Mouse (Mus musculus) testis, adult 10 weeks (tissue): ENCODE measurements around the gene Stra8. TPM values are rescaled to one million over a fixed set of nuclear protein-coding genes. Genes with fewer than 3 reads are reported as not detected.

Source experiments
- polyA plus RNA-seq: library from polyadenylated mRNA; stranded (reverse); fragments of 350-450 nt; fragmentation: Illumina TruSeq; extraction: RNeasy Lipid Tissue Mini Kit (QIAGEN cat#74804); gene quantifications from one replicate; pipeline ENCODE4 v1.2.3, GENCODE M21; 2014; ENCODE audit warnings: low read depth, low replicate concordance

Stra8 gene
- 28.0 TPM for polyA plus RNA-seq

GRCm38 (mm10) chr6:34919956-34920355, at the start of gene Stra8:
Stra8 (plus strand) TSS chr6:34920163.

GRCm38 (mm10) chr6:34877509-34878321, 42.2 kb upstream of the Stra8 start, which contains the start of gene Cyren:
Cyren (minus strand) TSS chr6:34878060.

GRCm38 (mm10) chr6:34910371-34911219, 9.4 kb upstream of the Stra8 start, which contains the start of gene Wdr91:
Wdr91 (minus strand) TSS chr6:34910876.

GRCm38 (mm10) chr6:34988081-34988761, 68.3 kb downstream of the Stra8 start, which contains the start of gene Slc23a4:
Slc23a4 (minus strand) TSS chr6:34988404.

Other genes starting within 250 kb of the Stra8 start
- gene Agbl3, start 139.7 kb upstream of the Stra8 start, polyA plus RNA-seq, result 138 TPM
- 0.71 TPM for gene Tmem140, start 57.0 kb upstream of the Stra8 start, polyA plus RNA-seq
- 0.41 TPM for gene Cyren, start 42.1 kb upstream of the Stra8 start, polyA plus RNA-seq
- gene Wdr91, start 9.3 kb upstream of the Stra8 start, polyA plus RNA-seq, result 1.2 TPM
- gene Slc23a4, start 68.2 kb downstream of the Stra8 start, polyA plus RNA-seq, result 0.20 TPM
- gene Cnot4, start 213.6 kb downstream of the Stra8 start, polyA plus RNA-seq, result 137 TPM